ENCODE assay signal across 24 mouse cellular contexts in the genomic region with DNA sequence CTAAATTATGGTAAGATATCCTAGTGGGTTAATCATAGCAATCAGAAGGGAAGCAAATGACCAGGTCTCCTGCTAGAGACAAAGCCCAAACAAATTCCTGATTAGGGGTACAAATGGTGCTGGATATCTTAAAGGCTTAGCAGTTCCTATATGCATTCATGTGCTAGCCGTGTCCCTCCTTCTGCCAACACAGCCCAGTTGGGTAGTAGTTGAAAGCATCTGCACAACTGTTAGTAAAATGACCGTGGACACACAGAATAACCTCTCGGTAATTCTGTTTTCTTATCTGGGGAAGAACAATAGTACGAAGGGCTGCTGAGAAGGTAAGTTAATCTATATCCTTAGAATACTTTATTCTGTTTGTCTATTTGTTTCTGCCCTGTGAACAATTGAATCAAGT. TPM values are rescaled to one million over a fixed set of nuclear protein-coding genes. Genes with fewer than 3 reads are reported as not detected.
A peak's percentile ranks its signal among the peaks of the same experiment; 100 is the strongest.
DNase-seq lines count a peak whose midpoint lies in the region; TF ChIP-seq lines count a peak whose summit lies in the region.
"Had no signal": no experiment of that assay in that cellular context is flagged by ENCODE, and none has a peak within 500 bp of the region (broad histone marks: within the 10 kb centered on the region; RNA-seq: fewer than 3 reads in every experiment).

No protein-coding gene starts in this region.

- 52% methylated on average over 4 of the region's 4 CpGs for WGBS in heart, adult 2 months
- 73% methylated on average over 4 of the region's 4 CpGs for WGBS in kidney, adult 2 months
- WGBS in macrophage (ENCODE audit: missing documents) = 88% methylated on average over 4 of the region's 4 CpGs

- H3K4me3 ChIP-seq in heart, adult 2 months = peak overlapping the region; percentile 19; the same call in 1 of the 2 replicates
- H3K4me3 ChIP-seq in kidney, adult 2 months (ENCODE audit: insufficient read depth, low read depth, low read length) = no peak overlapping the region
- peak overlapping the region; percentile 40; the same call in 1 of the 2 replicates for H3K4me3 ChIP-seq in brown adipose tissue, adult 24 weeks (ENCODE audit: insufficient read depth, low read depth, low read length)
- H3K4me3 ChIP-seq in macrophage (ENCODE audit: inconsistent target) = peak overlapping the region; percentile 88
- H3K4me3 ChIP-seq: forebrain, embryonic 15.5 days; hindbrain, embryonic 12.5 days; midbrain, embryonic 13.5 days had no signal

- no peak overlapping the region for H3K9ac ChIP-seq in heart, adult 2 months (ENCODE audit: low read depth, low read length)
- H3K9ac ChIP-seq: forebrain, embryonic 15.5 days; hindbrain, embryonic 12.5 days; liver, embryonic 14.5 days; midbrain, embryonic 13.5 days had no signal

- peak overlapping the region; percentile 19; the same call in 1 of the 2 replicates for H3K27ac ChIP-seq in heart, adult 2 months
- H3K27ac ChIP-seq in kidney, adult 2 months (ENCODE audit: insufficient read depth, low read depth, low read length) = peak overlapping the region; percentile 57; the same call in 1 of the 2 replicates
- H3K27ac ChIP-seq in brown adipose tissue, adult 24 weeks (replicated peaks; ENCODE audit: low read depth, low read length) = peak overlapping the region; percentile 39
- peak overlapping the region; percentile 95 for H3K27ac ChIP-seq in macrophage
- H3K27ac ChIP-seq: forebrain, embryonic 15.5 days; hindbrain, embryonic 12.5 days; liver, embryonic 14.5 days; midbrain, embryonic 13.5 days had no signal

- peaks cover 23% of the 10 kb centered on the region for H3K36me3 ChIP-seq in heart, adult 2 months (ENCODE audit: control insufficient read depth, insufficient read depth, low read length)
- H3K36me3 ChIP-seq in kidney, adult 2 months (ENCODE audit: control insufficient read depth, insufficient read depth, low read length) = no peaks in the 10 kb centered on the region; the same call in 1 of the 2 replicates
- H3K36me3 ChIP-seq in macrophage (ENCODE audit: inconsistent target) = peaks cover 24% of the 10 kb centered on the region; the same call in 1 of the 2 replicates
- H3K36me3 ChIP-seq: forebrain, embryonic 15.5 days; hindbrain, embryonic 12.5 days; midbrain, embryonic 13.5 days had no signal

- intact Hi-C loops in heart, adult 2 months (cut with DNase I) = no loop called here
- intact Hi-C loops in heart, postnatal 25 days (cut with DNase I) = no loop called here

- no peaks in the 10 kb centered on the region for H3K27me3 ChIP-seq in heart, adult 2 months (ENCODE audit: control insufficient read depth, insufficient read depth, low read length)
- H3K27me3 ChIP-seq in kidney, adult 2 months (replicated peaks; ENCODE audit: control insufficient read depth, insufficient read depth, low read length) = no peaks in the 10 kb centered on the region
- H3K27me3 ChIP-seq: CH12.LX; forebrain, embryonic 15.5 days had no signal

- no peak for TF ChIP-seq POLR2A in heart, adult 2 months (IDR thresholded peaks at IDR 0.05; ENCODE audit: insufficient read depth, low read depth, low read length)
- no peak for TF ChIP-seq POLR2A in kidney, adult 2 months (IDR thresholded peaks at IDR 0.05; ENCODE audit: low read depth, low read length)

- TF ChIP-seq CTCF in heart, adult 2 months (IDR thresholded peaks at IDR 0.05) = no peak
- TF ChIP-seq CTCF in kidney, adult 2 months (conservative IDR thresholded peaks at IDR 0.05; ENCODE audit: insufficient read depth, insufficient read length, low read depth, low read length) = no peak

- DNase-seq in heart, adult 2 months = no peak
- DNase-seq in heart, postnatal 25 days (ENCODE audit: low spot score) = no peak
- no peak for DNase-seq in kidney, adult 2 months
- no peak for DNase-seq in kidney, adult 9 months
- DNase-seq in adipocyte (ENCODE audit: low spot score) = no peak
- DNase-seq: cerebellum, adult 2 months; cerebellum, postnatal 36 days; left cerebral cortex, postnatal 4 days; thymus, adult 18-20 months; thymus, postnatal 4 days had no signal

- H3K4me1 ChIP-seq in heart, adult 2 months (ENCODE audit: control insufficient read depth, insufficient read depth, low read length) = peaks cover 11% of the 10 kb centered on the region
- H3K4me1 ChIP-seq in kidney, adult 2 months (ENCODE audit: control insufficient read depth, insufficient read depth, low read length) = peaks cover 23% of the 10 kb centered on the region; the same call in 1 of the 2 replicates
- peaks cover 9% of the 10 kb centered on the region; the same call in 1 of the 2 replicates for H3K4me1 ChIP-seq in brown adipose tissue, adult 24 weeks (ENCODE audit: control insufficient read depth, insufficient read depth, insufficient read length, low read length)

- H3K79me2 ChIP-seq in heart, adult 2 months (replicated peaks; ENCODE audit: control insufficient read depth, insufficient read depth, low read length) = peaks cover 2% of the 10 kb centered on the region; the same call in 1 of the 2 replicates
- H3K79me2 ChIP-seq in macrophage (ENCODE audit: inconsistent target) = peaks cover 85% of the 10 kb centered on the region

- no peak for TF ChIP-seq EP300 in heart, adult 2 months (IDR thresholded peaks at IDR 0.05; ENCODE audit: insufficient read depth, low read depth, low read length)

RNA-seq across cellular contexts. Expression of a gene that starts 55.0 kb away (rescaled TPM):
- not detected for total RNA-seq in heart, adult 2 months (2021)
- polyA plus RNA-seq in heart, adult 2 months (2012; rRNA removed) = not detected in 2 replicates
- not detected for total RNA-seq in heart, postnatal 25 days (2021)
- not detected in 2 replicates for polyA plus RNA-seq in kidney, adult 2 months (2012; rRNA removed)
- not detected in 2 replicates for polyA plus RNA-seq in brown adipose tissue, adult 24 weeks (2012; ENCODE audit: insufficient read depth, insufficient read length, missing spikeins)
- not detected for total RNA-seq in macrophage (2018; cell fraction: chromatin; rRNA removed)
- total RNA-seq in macrophage (2018; cell fraction: cytosol; rRNA removed) = not detected
- not detected for total RNA-seq in macrophage (2018; cell fraction: nucleus; rRNA removed)
- not detected in 3 replicates for polyA plus RNA-seq in macrophage (2018)
- total RNA-seq: CH12.LX; left cerebral cortex, adult 18-20 months; left cerebral cortex, postnatal 4 days; megakaryocyte, adult 5-6 weeks; MEL had no signal
- polyA plus RNA-seq: cerebellum, adult 2 months; forebrain, embryonic 15.5 days; gonadal fat pad, adult 2 months; hindbrain, embryonic 12.5 days; lung, postnatal 0 days; midbrain, embryonic 13.5 days; neural tube, embryonic 14.5 days; small intestine, adult 2 months had no signal

Comparison
In these comparisons a context has a peak if more than half of its experiments do, and no peak if none do; other contexts are left out.
1. H3K27ac ChIP-seq: peak in every context shown above with its lines; median percentile 95 in macrophage; 57 in kidney, adult 2 months; 39 in brown adipose tissue, adult 24 weeks; 19 in heart, adult 2 months.